In the genomic region with DNA sequence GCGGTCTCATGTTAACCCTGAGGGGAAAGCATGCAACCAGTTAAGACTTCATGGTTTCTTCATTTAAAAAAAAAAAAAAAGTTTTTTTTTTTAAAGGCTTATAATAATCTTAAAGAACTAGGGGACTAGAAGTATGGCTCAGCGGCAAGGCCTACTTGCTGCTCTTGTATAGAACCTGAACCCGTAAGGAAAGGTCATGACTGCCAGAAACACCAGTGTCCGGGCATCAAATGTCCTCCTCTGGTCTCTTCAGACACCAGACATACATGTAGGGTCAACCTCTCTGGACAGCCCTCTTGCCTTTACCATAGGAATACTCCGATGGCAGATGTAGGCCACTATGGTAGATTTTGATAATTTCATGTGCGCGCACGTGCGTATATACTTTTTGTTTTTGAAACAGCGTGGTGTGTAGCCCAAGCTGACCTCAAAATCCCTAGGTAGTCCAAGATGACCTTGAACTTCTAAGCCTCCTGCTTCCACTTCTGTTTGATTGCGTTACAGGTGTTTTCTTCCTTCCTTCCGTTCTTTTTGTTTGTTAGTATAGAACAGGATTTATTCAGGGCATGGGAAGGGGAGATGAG, we compare ENCODE assay signal across 8 mouse cellular contexts. TPM values are rescaled to one million over a fixed set of nuclear protein-coding genes. Genes with fewer than 3 reads are reported as not detected.
DNase-seq lines count a peak whose midpoint lies in the region; ATAC-seq lines count a peak whose summit lies in the region.

No protein-coding gene starts in this region.

- H3K27me3 ChIP-seq in kidney, embryonic 14.5 days (ENCODE audit: control insufficient read depth, insufficient read depth, low read length) = no peaks in the 10 kb centered on the region
- no peaks in the 10 kb centered on the region for H3K27me3 ChIP-seq in hindbrain, embryonic 15.5 days
- no peaks in the 10 kb centered on the region for H3K27me3 ChIP-seq in midbrain, embryonic 16.5 days (ENCODE audit: control insufficient read depth, insufficient read depth, low read depth, low read length)

- H3K27ac ChIP-seq in kidney, embryonic 14.5 days (ENCODE audit: low read depth, low read length) = no peak overlapping the region
- H3K27ac ChIP-seq in hindbrain, embryonic 15.5 days (replicated peaks) = peak overlapping the region; percentile 84
- no peak overlapping the region; the same call in 1 of the 2 replicates for H3K27ac ChIP-seq in midbrain, embryonic 16.5 days (ENCODE audit: low read length)

- H3K9ac ChIP-seq in kidney, embryonic 14.5 days (ENCODE audit: low read depth, low read length) = no peak overlapping the region
- H3K9ac ChIP-seq in hindbrain, embryonic 15.5 days = no peak overlapping the region
- no peak overlapping the region for H3K9ac ChIP-seq in midbrain, embryonic 16.5 days (ENCODE audit: low read depth, low read length)

- peaks cover 20% of the 10 kb centered on the region for H3K36me3 ChIP-seq in kidney, embryonic 14.5 days (ENCODE audit: control insufficient read depth, insufficient read depth, low read length)
- H3K36me3 ChIP-seq in hindbrain, embryonic 15.5 days = peaks cover 19% of the 10 kb centered on the region
- H3K36me3 ChIP-seq in midbrain, embryonic 16.5 days (ENCODE audit: control insufficient read depth, insufficient read depth, low read length) = peaks cover 7% of the 10 kb centered on the region

- 0 out of 2 replicates have a peak, but pooled peaks have one; percentile 0 for ATAC-seq in kidney, embryonic 14.5 days (ENCODE audit: low FRiP score, low TSS enrichment)
- ATAC-seq in hindbrain, embryonic 15.5 days (ENCODE audit: low FRiP score, low read depth) = no peak
- ATAC-seq in midbrain, embryonic 16.5 days = no peak

- no peak for DNase-seq in kidney, adult 11 months
- DNase-seq in R1 (ENCODE audit: low read depth, low spot score) = peak; percentile 49
- DNase-seq in embryo, embryonic 10.5 days (ENCODE audit: low spot score) = no peak
- no peak for DNase-seq in adrenal gland, postnatal 14 days
- no peak for DNase-seq in layer of hippocampus, adult 8-10 months (ENCODE audit: low spot score in 2 of 2)

- no peaks in the 10 kb centered on the region for H3K9me3 ChIP-seq in kidney, embryonic 14.5 days (ENCODE audit: control insufficient read depth, low read length)
- no peaks in the 10 kb centered on the region for H3K9me3 ChIP-seq in hindbrain, embryonic 15.5 days
- H3K9me3 ChIP-seq in midbrain, embryonic 16.5 days (replicated peaks; ENCODE audit: control insufficient read depth, low read length, poor library complexity, severe bottlenecking) = no peaks in the 10 kb centered on the region

- H3K4me1 ChIP-seq in kidney, embryonic 14.5 days (ENCODE audit: control insufficient read depth, insufficient read depth, low read length) = peaks cover 18% of the 10 kb centered on the region; the same call in 1 of the 2 replicates
- H3K4me1 ChIP-seq in hindbrain, embryonic 15.5 days (replicated peaks) = peaks cover 36% of the 10 kb centered on the region
- peaks cover 26% of the 10 kb centered on the region for H3K4me1 ChIP-seq in midbrain, embryonic 16.5 days (ENCODE audit: control insufficient read depth, insufficient read depth, low read length)

- WGBS in kidney, embryonic 14.5 days = 80% methylated on average over 12 of the region's 12 CpGs
- WGBS in hindbrain, embryonic 15.5 days = 82% methylated on average over 12 of the region's 12 CpGs
- 83% methylated on average over 12 of the region's 12 CpGs for whole genome bisulfite sequencing in midbrain, embryonic 16.5 days

- no peak overlapping the region for H3K4me2 ChIP-seq in kidney, embryonic 14.5 days (replicated peaks; ENCODE audit: low read depth, low read length)
- H3K4me2 ChIP-seq in hindbrain, embryonic 15.5 days = peak overlapping the region; percentile 74
- H3K4me2 ChIP-seq in midbrain, embryonic 16.5 days (ENCODE audit: low read length) = 0 out of 2 replicates have a peak overlapping the region, but pooled peaks have one; percentile 83

- H3K4me3 ChIP-seq in kidney, embryonic 14.5 days (ENCODE audit: low read length) = no peak overlapping the region
- H3K4me3 ChIP-seq in hindbrain, embryonic 15.5 days = peak overlapping the region; percentile 80
- peak overlapping the region; percentile 77; the same call in 1 of the 2 replicates for H3K4me3 ChIP-seq in midbrain, embryonic 16.5 days (ENCODE audit: low read depth, low read length)

RNA-seq across cellular contexts. Expression of gene Cenpt, which starts 0.8 kb away (rescaled TPM):
- polyA plus RNA-seq in kidney, embryonic 14.5 days (2014; fragmentation: Nextera tagmentation; extraction: Ambion mirVana) = 31.1 and 41.0 TPM in 2 replicates
- 52.2 and 56.9 TPM in 2 replicates for polyA plus RNA-seq in hindbrain, embryonic 15.5 days (2015; fragmentation: Nextera tagmentation; extraction: Ambion mirVana)
- polyA plus RNA-seq in midbrain, embryonic 16.5 days (2015; fragmentation: Nextera tagmentation; extraction: Ambion mirVana) = 45.9 and 59.5 TPM in 2 replicates
- total RNA-seq in adrenal gland, postnatal 14 days (2021) = 8.5 and 11.2 TPM in 2 replicates
- 10 to 100 TPM; 11.6 to 18.5 (median 14.0) TPM for total RNA-seq in layer of hippocampus, adult 8-10 months (2022)

RNA-seq across cellular contexts. Expression of gene Thap11, which starts 2.7 kb away (rescaled TPM):
- 57.2 and 65.0 TPM in 2 replicates for polyA plus RNA-seq in kidney, embryonic 14.5 days (2014; fragmentation: Nextera tagmentation; extraction: Ambion mirVana)
- 54.9 and 56.3 TPM in 2 replicates for polyA plus RNA-seq in hindbrain, embryonic 15.5 days (2015; fragmentation: Nextera tagmentation; extraction: Ambion mirVana)
- 50.6 and 53.4 TPM in 2 replicates for polyA plus RNA-seq in midbrain, embryonic 16.5 days (2015; fragmentation: Nextera tagmentation; extraction: Ambion mirVana)
- 30.9 and 31.0 TPM in 2 replicates for total RNA-seq in adrenal gland, postnatal 14 days (2021)
- total RNA-seq in layer of hippocampus, adult 8-10 months (2022) = 10 to 100 TPM; 36.4 to 39.7 (median 38.3) TPM

RNA-seq across cellular contexts. Expression of gene Nutf2, which starts 8.1 kb away (rescaled TPM):
- polyA plus RNA-seq in kidney, embryonic 14.5 days (2014; fragmentation: Nextera tagmentation; extraction: Ambion mirVana) = 329 and 342 TPM in 2 replicates
- 150 and 157 TPM in 2 replicates for polyA plus RNA-seq in hindbrain, embryonic 15.5 days (2015; fragmentation: Nextera tagmentation; extraction: Ambion mirVana)
- polyA plus RNA-seq in midbrain, embryonic 16.5 days (2015; fragmentation: Nextera tagmentation; extraction: Ambion mirVana) = 146 and 153 TPM in 2 replicates
- total RNA-seq in adrenal gland, postnatal 14 days (2021) = 22.3 and 41.4 TPM in 2 replicates
- 10 to 100 TPM; 12.8 to 36.2 (median 22.6) TPM for total RNA-seq in layer of hippocampus, adult 8-10 months (2022)

RNA-seq across cellular contexts. Expression of gene Tsnaxip1, which starts 24.7 kb away (rescaled TPM):
- 0.14 and 0.27 TPM in 2 replicates for polyA plus RNA-seq in kidney, embryonic 14.5 days (2014; fragmentation: Nextera tagmentation; extraction: Ambion mirVana)
- polyA plus RNA-seq in hindbrain, embryonic 15.5 days (2015; fragmentation: Nextera tagmentation; extraction: Ambion mirVana) = 0.62 and 1.1 TPM in 2 replicates
- polyA plus RNA-seq in midbrain, embryonic 16.5 days (2015; fragmentation: Nextera tagmentation; extraction: Ambion mirVana) = 0.77 and 0.93 TPM in 2 replicates
- not detected in 2 replicates for total RNA-seq in adrenal gland, postnatal 14 days (2021)
- total RNA-seq in layer of hippocampus, adult 8-10 months (2022) = under 1 TPM in 3 of 4 experiments, not detected in 1; 0.18 to 0.49 (median 0.31) TPM

RNA-seq across cellular contexts. Expression of gene Ranbp10, which starts 25.1 kb away (rescaled TPM):
- polyA plus RNA-seq in kidney, embryonic 14.5 days (2014; fragmentation: Nextera tagmentation; extraction: Ambion mirVana) = 13.6 and 14.9 TPM in 2 replicates
- polyA plus RNA-seq in hindbrain, embryonic 15.5 days (2015; fragmentation: Nextera tagmentation; extraction: Ambion mirVana) = 10.7 and 11.7 TPM in 2 replicates
- polyA plus RNA-seq in midbrain, embryonic 16.5 days (2015; fragmentation: Nextera tagmentation; extraction: Ambion mirVana) = 9.6 and 12.6 TPM in 2 replicates
- 27.3 and 29.8 TPM in 2 replicates for total RNA-seq in adrenal gland, postnatal 14 days (2021)
- 10 to 100 TPM; 24.0 to 28.4 (median 26.2) TPM for total RNA-seq in layer of hippocampus, adult 8-10 months (2022)
